Mouse (Mus musculus): ENCODE measurements around the gene Zfp553. TPM values are rescaled to one million over a fixed set of nuclear protein-coding genes. Genes with fewer than 3 reads are reported as not detected.
A peak's percentile ranks its signal among the peaks of the same experiment; 100 is the strongest.

Gene Zfp553
- polyA plus RNA-seq, 1 experiment from 2014 or later = 7.1 TPM

DNA sequence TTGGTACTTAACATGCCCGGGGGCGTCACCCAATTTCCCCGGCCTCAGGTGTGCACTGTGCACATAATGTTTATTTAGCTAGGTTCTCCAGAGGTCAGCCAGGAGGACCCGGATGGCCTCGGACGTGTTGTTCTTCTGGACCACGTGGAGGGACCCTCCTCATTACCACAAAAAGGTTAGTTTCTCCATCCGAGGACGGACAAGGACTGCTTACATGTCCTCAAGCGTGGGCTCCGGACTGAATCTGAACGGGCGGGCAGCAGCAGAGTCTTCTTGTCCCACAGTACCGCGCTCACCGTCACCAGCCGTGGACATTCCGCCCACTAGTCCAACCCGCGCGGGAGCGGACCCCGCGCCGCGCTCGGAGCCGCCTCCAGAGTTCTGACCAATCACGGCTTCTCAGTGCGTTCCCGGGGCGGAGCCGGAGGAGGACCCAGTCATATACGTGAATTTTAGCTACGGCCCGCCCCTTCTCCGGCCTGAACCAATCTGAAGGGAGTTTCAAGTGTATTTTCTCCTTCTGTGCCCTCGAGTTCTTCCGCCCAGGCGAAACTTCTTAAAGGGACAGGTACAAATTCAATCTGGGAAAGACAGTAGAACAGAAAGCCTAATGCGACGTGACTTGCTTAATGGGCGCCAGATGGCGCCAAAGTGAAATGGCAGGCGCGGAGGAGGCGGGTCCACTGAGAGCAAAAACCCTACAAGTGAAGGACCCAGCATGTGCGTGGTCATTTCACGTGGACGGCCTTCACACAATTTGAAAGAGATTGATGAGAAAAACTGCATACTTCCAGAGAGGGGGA, 27.6 kb downstream of the Zfp553 start, which contains the start of gene Dctpp1:
TSS of gene Dctpp1 (minus strand) at position 401 of the 803 bp plus-strand sequence.
- 1% methylated on average over 50 of the region's 50 CpGs for WGBS (ENCODE audit: missing documents)
- Histone ChIP-seq H3K27ac (0 out of 2 replicates have a peak within 1 kb of the TSS, but pooled peaks have one; percentile 2), H3K4me3 (ENCODE audit: inconsistent target) (peak within 1 kb of the TSS; percentile 72), H3K36me3 (ENCODE audit: inconsistent target) (no peaks in the 10 kb centered on the region), H3K79me2 (ENCODE audit: inconsistent target) (no peaks in the 10 kb centered on the region)

DNA sequence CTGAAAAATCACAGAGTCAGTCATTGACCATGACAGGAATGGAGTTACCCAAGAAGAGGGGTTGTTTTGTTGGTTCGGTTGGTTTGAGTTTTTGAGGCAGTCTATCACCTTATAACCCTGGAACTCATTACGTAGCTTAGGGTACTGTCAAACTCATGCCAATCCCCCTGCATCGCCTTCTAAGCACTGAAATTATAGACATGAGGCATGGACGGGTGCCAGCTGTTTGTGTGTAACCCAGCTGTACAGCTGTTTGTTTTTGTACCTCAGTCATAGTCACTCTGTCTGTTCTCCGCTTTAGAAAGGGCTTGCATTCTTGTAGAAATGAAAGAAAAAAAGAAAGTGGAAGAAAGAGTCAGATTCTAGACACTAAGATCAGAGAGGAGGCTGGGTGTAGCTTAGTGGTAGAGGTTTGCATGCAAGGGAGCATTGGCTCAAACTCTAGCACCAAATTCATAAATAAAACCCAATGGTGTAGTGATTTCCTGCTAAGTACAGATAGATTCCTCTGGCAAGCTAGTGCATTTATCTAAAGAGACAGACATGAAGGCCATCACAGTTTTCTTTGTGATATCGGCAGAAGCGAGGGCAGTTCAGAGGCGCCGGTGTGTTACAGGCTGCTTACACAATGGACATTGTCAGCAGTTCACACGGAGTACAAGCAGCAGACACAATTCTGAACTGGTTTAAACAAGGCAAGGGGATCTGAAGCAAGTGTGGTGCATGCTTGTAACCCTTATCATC, 29.5 kb downstream of the Zfp553 start:
- Histone ChIP-seq H3K27ac (no peak overlapping the region), H3K79me2 (ENCODE audit: inconsistent target) (no peaks in the 10 kb centered on the region), H3K4me3 (ENCODE audit: inconsistent target) (no peak overlapping the region), H3K36me3 (ENCODE audit: inconsistent target) (no peaks in the 10 kb centered on the region)
- 93% methylated on average over 10 of the region's 10 CpGs for WGBS (ENCODE audit: missing documents)

DNA sequence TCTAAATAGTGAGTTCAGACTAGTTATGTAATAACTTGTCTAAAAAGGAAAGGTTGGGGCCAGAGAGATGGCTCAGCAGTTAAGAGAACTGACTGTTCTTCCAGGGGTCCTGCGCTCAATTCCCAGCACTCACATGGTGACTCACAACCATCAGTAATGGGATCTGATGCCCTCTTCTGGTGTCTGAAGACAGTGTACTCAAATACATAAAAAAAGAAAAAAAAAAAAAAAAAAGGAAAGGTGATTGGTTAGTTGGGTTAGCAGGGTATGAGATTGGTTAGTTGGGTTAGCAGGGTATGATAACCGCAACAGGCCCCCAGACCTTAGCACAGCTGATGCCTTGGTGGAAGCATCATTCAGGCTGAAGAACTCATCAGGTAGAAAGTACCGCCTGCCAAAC, 30.7 kb downstream of the Zfp553 start:
- no peaks in the 10 kb centered on the region for H3K36me3 ChIP-seq (ENCODE audit: inconsistent target)
- 93% methylated on average over 2 of the region's 3 CpGs for WGBS (ENCODE audit: missing documents)
- H3K4me3 ChIP-seq (ENCODE audit: inconsistent target) = no peak overlapping the region
- H3K79me2 ChIP-seq (ENCODE audit: inconsistent target) = no peaks in the 10 kb centered on the region
- H3K27ac ChIP-seq = no peak overlapping the region

DNA sequence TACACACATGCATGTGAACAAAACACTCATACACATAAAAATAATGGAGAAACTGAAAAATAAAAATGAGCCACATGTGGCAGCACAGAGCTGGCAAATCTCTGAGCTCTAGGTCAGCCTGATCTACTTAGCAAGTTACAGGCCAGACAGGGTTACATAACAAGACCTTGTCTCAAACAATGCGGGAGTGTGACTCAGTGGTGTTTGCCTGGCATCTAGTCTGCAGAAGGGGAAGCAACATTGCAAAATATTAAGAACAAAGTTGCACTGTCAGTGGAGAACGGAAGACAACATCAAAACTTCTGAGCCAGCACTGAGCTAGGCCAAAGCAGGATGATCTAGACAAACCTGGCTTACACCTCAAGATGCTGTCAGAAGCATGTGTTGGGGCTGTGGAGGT, 37.4 kb downstream of the Zfp553 start:
- Histone ChIP-seq H3K36me3 (ENCODE audit: inconsistent target) (no peaks in the 10 kb centered on the region), H3K27ac (peak overlapping the region; percentile 63), H3K4me3 (ENCODE audit: inconsistent target) (no peak overlapping the region), H3K79me2 (ENCODE audit: inconsistent target) (peaks cover 23% of the 10 kb centered on the region)
- 4% methylated on average over 2 of the region's 2 CpGs for WGBS (ENCODE audit: missing documents)

DNA sequence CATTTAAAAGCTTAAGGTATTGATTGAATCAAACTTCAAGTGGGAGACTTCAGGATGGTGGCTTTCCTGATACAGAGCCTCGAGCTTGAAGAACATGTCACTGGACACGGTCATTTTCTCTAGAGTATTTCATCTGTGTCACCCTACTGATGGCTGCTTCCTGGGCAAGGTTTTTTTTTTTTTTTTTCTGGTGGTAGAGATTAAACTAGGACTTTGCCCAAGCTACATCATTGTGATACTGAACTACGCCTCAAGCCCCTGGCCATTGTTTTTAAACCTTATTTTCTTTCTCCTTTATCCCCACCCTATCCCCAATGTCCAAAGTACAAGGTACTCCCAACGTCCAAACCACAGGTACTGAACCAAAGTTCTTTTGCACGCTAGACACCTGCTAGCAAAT, 37.8 kb downstream of the Zfp553 start:
- Histone ChIP-seq H3K27ac (peak overlapping the region; percentile 63), H3K36me3 (ENCODE audit: inconsistent target) (no peaks in the 10 kb centered on the region), H3K79me2 (ENCODE audit: inconsistent target) (peaks cover 23% of the 10 kb centered on the region), H3K4me3 (ENCODE audit: inconsistent target) (no peak overlapping the region)
- WGBS (ENCODE audit: missing documents) = 68% methylated on average over 5 of the region's 5 CpGs

DNA sequence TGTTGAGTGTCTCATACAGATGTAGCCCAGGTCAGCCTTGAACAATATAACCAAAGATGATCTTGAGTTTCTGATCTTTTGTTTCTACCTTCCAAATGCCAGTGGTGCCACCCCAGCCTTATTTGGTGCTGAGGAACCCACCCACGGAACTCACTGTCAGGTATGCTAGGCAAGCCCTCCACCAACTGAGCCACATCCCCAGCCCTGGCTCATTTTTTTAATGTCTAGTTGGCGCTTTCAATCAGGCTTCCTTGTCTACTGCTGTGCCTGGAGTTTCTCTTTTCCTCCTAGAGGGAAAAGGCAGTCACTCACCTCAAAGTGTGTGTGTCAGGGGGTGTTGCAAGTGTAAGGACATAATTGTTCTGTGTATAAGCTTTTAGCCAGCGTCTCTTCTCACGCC, 38.2 kb downstream of the Zfp553 start:
- peaks cover 23% of the 10 kb centered on the region for H3K79me2 ChIP-seq (ENCODE audit: inconsistent target)
- H3K36me3 ChIP-seq (ENCODE audit: inconsistent target) = no peaks in the 10 kb centered on the region
- no peak overlapping the region for H3K4me3 ChIP-seq (ENCODE audit: inconsistent target)
- peak overlapping the region; percentile 63 for H3K27ac ChIP-seq
- WGBS (ENCODE audit: missing documents) = 88% methylated on average over 4 of the region's 4 CpGs

DNA sequence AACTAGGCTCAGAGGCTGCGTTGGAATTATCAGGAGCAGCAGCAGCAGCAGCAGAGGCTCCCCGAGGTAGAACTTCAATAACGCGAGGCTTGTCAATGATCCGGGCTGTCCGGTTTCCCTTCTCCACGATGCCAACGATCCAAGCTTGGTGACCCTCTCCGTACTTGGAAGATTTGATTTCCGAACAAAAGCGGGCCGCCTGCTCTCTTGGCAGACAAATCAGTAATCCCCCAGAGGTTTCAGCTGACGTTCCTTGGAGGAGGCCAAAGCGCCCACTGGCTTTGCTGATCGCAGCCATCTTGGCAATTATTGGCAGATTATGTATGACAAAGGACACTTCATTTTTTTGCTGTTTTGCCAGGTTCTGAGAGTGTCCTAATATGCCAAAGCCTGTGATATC, 39.7 kb downstream of the Zfp553 start:
- Histone ChIP-seq H3K4me3 (ENCODE audit: inconsistent target) (no peak overlapping the region), H3K79me2 (ENCODE audit: inconsistent target) (peaks cover 23% of the 10 kb centered on the region), H3K27ac (no peak overlapping the region; the same call in 1 of the 2 replicates), H3K36me3 (ENCODE audit: inconsistent target) (no peaks in the 10 kb centered on the region)
- 95% methylated on average over 15 of the region's 15 CpGs for WGBS (ENCODE audit: missing documents)

DNA sequence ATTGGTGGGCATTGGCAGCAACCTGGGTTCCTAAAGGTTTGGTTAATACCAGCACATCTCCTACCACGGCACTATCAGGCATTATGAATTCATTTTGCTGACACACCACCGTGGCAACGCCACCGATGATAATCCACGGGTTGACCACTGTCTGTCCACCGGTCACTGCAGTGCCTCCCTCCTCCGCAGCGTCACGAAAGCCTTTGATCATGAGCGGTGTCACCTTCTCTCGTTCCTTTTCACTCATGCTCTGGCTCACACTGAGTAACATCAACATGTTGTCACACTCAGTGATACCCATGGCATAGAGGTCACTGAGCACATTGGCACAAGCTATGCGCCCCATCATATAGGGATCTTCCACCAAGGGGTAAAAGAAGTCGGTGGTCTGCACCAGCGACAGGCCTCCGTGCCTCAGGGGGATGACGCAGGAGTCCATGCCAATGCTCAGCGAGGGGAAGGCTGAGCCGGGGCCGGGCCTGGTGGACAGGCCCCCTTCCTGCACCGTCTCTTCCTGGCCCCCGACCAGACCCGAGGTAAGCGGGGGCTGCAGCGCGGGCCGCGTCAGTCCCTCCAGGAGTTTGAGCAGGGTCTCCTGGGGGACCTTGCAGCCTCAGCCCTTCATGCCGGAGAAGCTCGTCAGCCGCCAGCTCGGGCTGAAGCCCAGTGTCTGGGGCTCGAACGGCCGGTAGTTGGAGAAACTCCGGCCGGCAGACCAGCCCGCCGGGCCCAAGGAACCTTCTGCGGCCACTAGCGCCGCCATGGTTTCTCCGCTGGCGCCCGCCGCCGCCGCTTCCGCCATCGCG, 40.5 kb downstream of the Zfp553 start:
- H3K4me3 ChIP-seq (ENCODE audit: inconsistent target) = peak overlapping the region; percentile 48
- peaks cover 23% of the 10 kb centered on the region for H3K79me2 ChIP-seq (ENCODE audit: inconsistent target)
- peak overlapping the region; percentile 38 for H3K27ac ChIP-seq
- 14% methylated on average over 49 of the region's 50 CpGs for WGBS (ENCODE audit: missing documents)
- no peaks in the 10 kb centered on the region for H3K36me3 ChIP-seq (ENCODE audit: inconsistent target)

DNA sequence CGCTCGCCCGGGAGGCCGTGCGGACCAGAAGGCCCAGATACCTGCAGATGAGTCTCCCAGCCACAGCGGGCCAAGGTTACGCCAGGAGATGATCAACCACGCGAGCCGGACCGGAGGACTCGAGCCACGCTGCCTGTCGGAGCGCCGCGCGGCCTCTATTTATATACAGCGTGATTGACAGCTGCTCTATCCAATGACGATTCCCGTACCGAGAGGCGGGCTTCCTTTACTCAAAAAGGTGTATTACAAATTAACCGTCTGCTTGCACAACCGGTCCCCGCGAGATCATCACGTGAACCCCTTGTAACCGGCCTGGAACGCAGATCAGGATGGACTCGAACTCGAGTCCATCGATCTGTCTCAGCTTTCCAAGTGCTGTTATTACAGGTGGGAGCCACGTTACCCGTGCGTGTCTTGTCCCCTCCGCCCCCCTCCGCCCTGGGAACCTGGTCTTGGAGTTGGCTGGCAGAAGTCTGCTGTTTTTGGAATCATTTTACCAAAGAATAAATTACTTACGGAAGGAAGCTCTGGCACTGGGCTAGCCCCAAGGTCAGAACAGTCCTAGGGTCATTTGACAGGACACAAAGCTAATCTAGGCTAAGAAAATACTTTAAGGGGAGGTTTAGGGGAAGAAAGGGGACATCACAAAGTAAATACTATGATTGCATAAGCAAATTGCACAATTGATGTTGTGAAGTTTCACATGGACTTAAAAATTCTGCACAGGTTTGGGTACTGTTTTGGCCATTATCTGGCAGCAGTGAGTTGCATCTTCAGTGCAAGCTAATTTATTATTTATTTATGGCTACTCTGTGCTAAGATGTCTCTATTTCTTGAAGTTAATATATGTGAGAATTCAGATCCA, 41.3 kb downstream of the Zfp553 start, which contains the start of gene Sephs2:
TSS of gene Sephs2 (minus strand) at position 131 of the 865 bp plus-strand sequence.
- 1% methylated on average over 39 of the region's 39 CpGs for WGBS (ENCODE audit: missing documents)
- Histone ChIP-seq H3K4me3 (ENCODE audit: inconsistent target) (peak within 1 kb of the TSS; percentile 48), H3K79me2 (ENCODE audit: inconsistent target) (peaks cover 23% of the 10 kb centered on the region), H3K27ac (peak within 1 kb of the TSS; percentile 63), H3K36me3 (ENCODE audit: inconsistent target) (no peaks in the 10 kb centered on the region)

DNA sequence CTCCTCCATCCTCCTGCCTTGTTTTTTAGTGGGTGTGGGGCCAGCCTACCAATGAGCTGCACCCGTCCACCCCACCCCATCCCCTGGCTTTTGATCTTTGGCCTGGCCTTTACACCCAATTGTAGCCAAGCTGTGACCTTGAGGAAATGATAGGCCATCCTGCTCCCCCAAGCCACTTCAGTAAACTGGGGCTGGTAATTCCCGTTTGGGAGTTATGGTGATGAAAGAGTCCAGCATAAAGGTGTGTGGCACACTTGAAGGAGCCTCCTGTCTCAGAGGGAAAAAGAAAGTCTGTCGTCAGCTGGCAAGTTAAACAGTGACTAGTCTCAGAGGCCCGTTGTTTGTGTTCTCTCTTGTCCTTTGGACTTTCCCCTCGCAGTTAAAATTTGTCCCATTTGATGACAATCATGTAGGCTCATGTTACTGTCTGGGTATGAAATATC, 43.7 kb downstream of the Zfp553 start:
- no peaks in the 10 kb centered on the region for H3K36me3 ChIP-seq (ENCODE audit: inconsistent target)
- peaks cover 21% of the 10 kb centered on the region for H3K79me2 ChIP-seq (ENCODE audit: inconsistent target)
- no peak overlapping the region for H3K4me3 ChIP-seq (ENCODE audit: inconsistent target)
- WGBS (ENCODE audit: missing documents) = 95% methylated on average over 5 of the region's 5 CpGs
- no peak overlapping the region for H3K27ac ChIP-seq

DNA sequence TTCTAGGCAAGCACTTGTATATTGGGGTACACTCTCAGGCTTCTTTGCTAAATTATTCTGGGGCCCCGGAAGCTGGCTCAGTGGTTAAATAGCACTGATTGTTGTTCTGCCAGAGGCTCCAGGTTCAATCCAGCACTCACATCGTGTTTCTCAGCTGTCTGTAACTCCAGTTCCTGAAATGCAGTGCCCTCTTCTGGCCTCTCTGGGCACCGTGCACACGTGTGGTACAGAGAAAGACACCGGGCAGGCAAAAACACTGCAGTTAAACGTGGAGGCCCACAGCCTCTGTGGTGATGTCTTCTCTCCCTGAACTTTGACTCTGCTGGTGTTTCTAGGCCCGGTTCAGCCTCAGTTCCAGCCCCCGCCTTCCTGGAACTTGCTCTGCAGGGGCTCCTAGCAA, 45.5 kb downstream of the Zfp553 start:
- 15% methylated on average over 8 of the region's 8 CpGs for WGBS (ENCODE audit: missing documents)
- H3K79me2 ChIP-seq (ENCODE audit: inconsistent target) = peaks cover 3% of the 10 kb centered on the region
- no peak overlapping the region for H3K4me3 ChIP-seq (ENCODE audit: inconsistent target)
- H3K27ac ChIP-seq = no peak overlapping the region
- no peaks in the 10 kb centered on the region for H3K36me3 ChIP-seq (ENCODE audit: inconsistent target)

DNA sequence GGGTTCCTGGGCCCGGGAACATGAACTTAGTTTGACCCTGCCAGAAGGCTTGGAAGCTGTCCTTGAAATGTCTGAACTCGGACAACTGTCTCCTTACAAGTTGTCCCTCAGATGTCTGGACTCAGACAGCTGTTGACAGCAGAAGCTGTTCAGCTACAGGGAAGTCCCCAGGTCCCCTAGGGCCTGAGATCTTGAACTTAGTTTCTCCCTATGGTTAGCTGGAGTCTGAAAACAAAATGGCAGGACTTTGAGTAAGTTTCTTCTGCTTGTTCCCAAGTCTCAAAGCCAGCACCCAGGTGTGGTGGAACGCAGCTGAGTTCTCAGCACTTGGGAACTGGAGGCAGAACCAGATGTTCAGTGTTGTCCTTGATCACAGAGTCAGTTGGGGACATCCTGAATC, 47.2 kb downstream of the Zfp553 start:
- no peaks in the 10 kb centered on the region for H3K79me2 ChIP-seq (ENCODE audit: inconsistent target)
- H3K27ac ChIP-seq = no peak overlapping the region
- 93% methylated on average over 3 of the region's 3 CpGs for WGBS (ENCODE audit: missing documents)
- H3K4me3 ChIP-seq (ENCODE audit: inconsistent target) = no peak overlapping the region
- H3K36me3 ChIP-seq (ENCODE audit: inconsistent target) = no peaks in the 10 kb centered on the region

DNA sequence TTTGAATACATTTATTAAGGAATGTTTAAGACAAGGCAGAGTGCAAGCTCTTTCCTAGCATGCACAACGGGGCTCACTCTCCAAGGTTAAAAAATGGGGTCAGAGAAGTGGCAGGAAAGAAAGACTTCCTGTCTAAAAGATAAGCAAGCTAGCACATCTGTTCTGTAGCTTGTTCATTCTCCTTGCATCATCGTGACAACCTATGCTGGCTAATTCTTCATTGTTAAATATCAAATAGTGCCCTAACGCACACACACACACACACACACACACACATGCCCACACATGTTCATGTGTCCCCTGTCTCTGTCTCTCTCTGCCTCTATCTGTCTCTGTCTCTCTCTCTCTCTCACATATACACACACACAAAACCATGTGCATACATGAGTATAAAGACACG, 48.3 kb downstream of the Zfp553 start:
- no peaks in the 10 kb centered on the region for H3K79me2 ChIP-seq (ENCODE audit: inconsistent target)
- H3K27ac ChIP-seq = no peak overlapping the region
- no peaks in the 10 kb centered on the region for H3K36me3 ChIP-seq (ENCODE audit: inconsistent target)
- no peak overlapping the region for H3K4me3 ChIP-seq (ENCODE audit: inconsistent target)
- 13% methylated on average over 4 of the region's 4 CpGs for whole genome bisulfite sequencing (ENCODE audit: missing documents)

DNA sequence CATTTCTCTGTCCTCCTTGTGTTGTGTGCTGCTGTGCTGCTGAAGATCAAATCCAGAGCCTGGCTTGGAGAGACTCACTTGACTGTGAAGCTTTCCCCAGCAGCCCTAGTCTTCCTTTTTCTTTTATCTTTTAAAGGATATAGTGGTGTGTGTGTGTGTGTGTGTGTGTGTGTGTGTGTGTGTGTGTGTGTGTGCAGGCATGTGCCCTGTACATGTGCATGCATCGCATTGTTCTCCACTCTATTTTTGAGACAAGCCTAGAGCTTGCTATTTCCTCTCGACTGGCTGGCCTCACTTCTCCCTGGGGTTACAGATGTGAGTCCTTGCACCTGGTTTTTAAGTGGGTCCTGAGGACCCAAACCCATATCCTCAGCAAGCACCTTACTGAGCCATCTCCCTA, 49.3 kb downstream of the Zfp553 start:
- Histone ChIP-seq H3K79me2 (ENCODE audit: inconsistent target) (no peaks in the 10 kb centered on the region), H3K27ac (no peak overlapping the region), H3K36me3 (ENCODE audit: inconsistent target) (no peaks in the 10 kb centered on the region), H3K4me3 (ENCODE audit: inconsistent target) (no peak overlapping the region)
- 56% methylated on average over 2 of the region's 2 CpGs for WGBS (ENCODE audit: missing documents)
